Comparison of ENCODE assay signal across 8 mouse cellular contexts in the genomic region with DNA sequence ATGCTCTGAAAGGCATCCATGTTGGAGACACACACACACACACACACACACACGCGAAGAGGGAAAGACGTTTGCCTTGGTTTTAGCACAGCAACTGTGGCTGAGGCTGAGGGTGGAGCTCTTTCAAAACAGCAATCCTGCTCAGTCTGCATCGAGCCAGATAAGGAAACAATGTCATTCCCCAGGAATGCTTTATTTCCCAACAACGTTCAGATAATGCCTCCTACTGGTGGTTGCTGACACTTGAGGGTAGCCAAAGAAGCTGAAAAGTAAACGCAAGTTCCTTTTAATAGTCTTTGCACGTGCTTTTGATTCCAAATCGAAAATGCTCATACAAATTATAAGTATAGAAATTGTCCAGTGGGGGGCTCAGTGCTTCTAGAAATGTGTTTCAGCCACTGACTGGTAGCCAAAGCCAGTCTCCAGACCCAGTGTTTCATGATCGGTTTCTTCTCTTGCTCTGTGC. TPM values are rescaled to one million over a fixed set of nuclear protein-coding genes. Genes with fewer than 3 reads are reported as not detected.
DNase-seq lines count a peak whose midpoint lies in the region; ATAC-seq and TF ChIP-seq lines count a peak whose summit lies in the region.

Gene Calhm5 (minus strand): TSS at position 102 of the 466 bp plus-strand sequence.

- TF ChIP-seq POLR2A in heart, adult 2 months (IDR thresholded peaks at IDR 0.05; ENCODE audit: insufficient read depth, low read depth, low read length), result peak; percentile 73; the same call in 1 of the 2 replicates

- no peaks in the 10 kb centered on the region for H3K9me3 ChIP-seq in limb, embryonic 10.5 days (replicated peaks)
- no peaks in the 10 kb centered on the region for H3K9me3 ChIP-seq in midbrain, embryonic 11.5 days (ENCODE audit: control insufficient read depth, low read length)
- no peaks in the 10 kb centered on the region for H3K9me3 ChIP-seq in stomach, embryonic 15.5 days

- TF ChIP-seq CTCF in heart, adult 2 months (IDR thresholded peaks at IDR 0.05), result peak; percentile 82

- H3K36me3 ChIP-seq in heart, adult 2 months (ENCODE audit: control insufficient read depth, insufficient read depth, low read length), result no peaks in the 10 kb centered on the region
- no peaks in the 10 kb centered on the region for H3K36me3 ChIP-seq in limb, embryonic 10.5 days
- H3K36me3 ChIP-seq in midbrain, embryonic 11.5 days (ENCODE audit: control insufficient read depth, insufficient read depth, low read length), result no peaks in the 10 kb centered on the region
- no peaks in the 10 kb centered on the region for H3K36me3 ChIP-seq in stomach, embryonic 15.5 days

- peak within 1 kb of the TSS; percentile 65 for H3K9ac ChIP-seq in heart, adult 2 months (ENCODE audit: low read depth, low read length)
- no peak within 1 kb of the TSS for H3K9ac ChIP-seq in midbrain, embryonic 11.5 days (ENCODE audit: low read length)
- no peak within 1 kb of the TSS for H3K9ac ChIP-seq in stomach, embryonic 15.5 days

- no peaks in the 10 kb centered on the region for H3K27me3 ChIP-seq in heart, adult 2 months (ENCODE audit: control insufficient read depth, insufficient read depth, low read length)
- no peaks in the 10 kb centered on the region for H3K27me3 ChIP-seq in limb, embryonic 10.5 days (ENCODE audit: low read depth, poor library complexity, severe bottlenecking)
- H3K27me3 ChIP-seq in midbrain, embryonic 11.5 days (ENCODE audit: control insufficient read depth, insufficient read depth, low read length), result no peaks in the 10 kb centered on the region
- no peaks in the 10 kb centered on the region for H3K27me3 ChIP-seq in stomach, embryonic 15.5 days (replicated peaks)

- intact Hi-C loops in heart, adult 2 months (cut with DNase I), result loop anchor here (1.0 to 5.0 kb wide), 4 partner anchors 60 to 232 kb away; partner anchors contain the start of gene Tspyl1

- 3% methylated on average over 9 of the region's 9 CpGs for WGBS in heart, adult 2 months
- WGBS in limb, embryonic 10.5 days, result 34% methylated on average over 9 of the region's 9 CpGs
- 22% methylated on average over 9 of the region's 9 CpGs for WGBS in midbrain, embryonic 11.5 days
- 15% methylated on average over 9 of the region's 9 CpGs for WGBS in stomach, embryonic 15.5 days

- H3K4me1 ChIP-seq in heart, adult 2 months (ENCODE audit: control insufficient read depth, insufficient read depth, low read length), result no peaks in the 10 kb centered on the region
- H3K4me1 ChIP-seq in limb, embryonic 10.5 days, result 0 out of 2 replicates have a peak, but pooled peaks cover 2% of the 10 kb centered on the region
- H3K4me1 ChIP-seq in midbrain, embryonic 11.5 days (ENCODE audit: control insufficient read depth, insufficient read depth, low read length), result no peaks in the 10 kb centered on the region
- no peaks in the 10 kb centered on the region for H3K4me1 ChIP-seq in stomach, embryonic 15.5 days

- peak within 1 kb of the TSS; percentile 46 for H3K4me3 ChIP-seq in heart, adult 2 months
- H3K4me3 ChIP-seq in limb, embryonic 10.5 days, result peak within 1 kb of the TSS; percentile 11; the same call in 1 of the 2 replicates
- no peak within 1 kb of the TSS for H3K4me3 ChIP-seq in midbrain, embryonic 11.5 days (ENCODE audit: low read depth, low read length)
- peak within 1 kb of the TSS; percentile 19 for H3K4me3 ChIP-seq in stomach, embryonic 15.5 days (replicated peaks)

- H3K4me2 ChIP-seq in midbrain, embryonic 11.5 days, result peak within 1 kb of the TSS; percentile 23; the same call in 1 of the 2 replicates
- H3K4me2 ChIP-seq in stomach, embryonic 15.5 days, result peak within 1 kb of the TSS; percentile 38

- no peaks in the 10 kb centered on the region for H3K79me2 ChIP-seq in heart, adult 2 months (replicated peaks; ENCODE audit: control insufficient read depth, insufficient read depth, low read length)

- H3K27ac ChIP-seq in heart, adult 2 months, result peak within 1 kb of the TSS; percentile 69
- H3K27ac ChIP-seq in limb, embryonic 10.5 days, result peak within 1 kb of the TSS; percentile 37
- no peak within 1 kb of the TSS for H3K27ac ChIP-seq in midbrain, embryonic 11.5 days (ENCODE audit: low read depth, low read length)
- no peak within 1 kb of the TSS for H3K27ac ChIP-seq in stomach, embryonic 15.5 days

- TF ChIP-seq EP300 in heart, adult 2 months (IDR thresholded peaks at IDR 0.05; ENCODE audit: insufficient read depth, low read depth, low read length), result 0 out of 2 replicates have a peak, but pooled peaks have one; percentile 41

- DNase-seq in spleen, postnatal 36 days (ENCODE audit: low spot score in 2 of 2), result peak; percentile 7 to 36
- no peak for DNase-seq in spleen, adult 12 weeks (ENCODE audit: low spot score)
- peak; percentile 61 for DNase-seq in embryo, embryonic 11 days
- DNase-seq in heart, adult 2 months, result peak in 1 of 2 experiments; percentile 61
- peak; percentile 17 for DNase-seq in kidney, adult 18-20 months
- DNase-seq in limb, embryonic 10.5 days (ENCODE audit: low spot score), result no peak
- DNase-seq in midbrain, embryonic 11.5 days (ENCODE audit: low spot score, missing footprints), result peak; percentile 86

- peak; percentile 33; the same call in 1 of the 2 replicates for ATAC-seq in midbrain, embryonic 11.5 days (ENCODE audit: low FRiP score)
- ATAC-seq in stomach, embryonic 15.5 days (ENCODE audit: insufficient read depth, low FRiP score, low read depth), result peak; percentile 82; the same call in 1 of the 2 replicates

RNA-seq across cellular contexts. Expression of gene Calhm5, which starts in this region (rescaled TPM):
- under 1 TPM; 0.75 to 0.97 TPM for total RNA-seq in heart, adult 2 months (2021)
- polyA plus RNA-seq in heart, adult 2 months (2012; rRNA removed), result 0.51 and 1.3 TPM in 2 replicates
- 0.04 and 0.05 TPM in 2 replicates for polyA plus RNA-seq in limb, embryonic 10.5 days (2016; fragmentation: Nextera tagmentation; extraction: Ambion mirVana)
- polyA plus RNA-seq in midbrain, embryonic 11.5 days (2014; fragmentation: Nextera tagmentation; extraction: Ambion mirVana), result 0.37 and 0.44 TPM in 2 replicates
- polyA plus RNA-seq in stomach, embryonic 15.5 days (2015; fragmentation: Nextera tagmentation; extraction: Ambion mirVana), result 0.89 and 1.0 TPM in 2 replicates

Comparison
In these comparisons a context has a peak if more than half of its experiments do, and no peak if none do; other contexts are left out.
1. DNase-seq: peak in spleen, postnatal 36 days (2 of 2), embryo, embryonic 11 days (single experiment) and kidney, adult 18-20 months (single experiment); none in spleen, adult 12 weeks (single experiment) and limb, embryonic 10.5 days (single experiment).
2. Peak in DNase-seq, ATAC-seq and H3K4me2 ChIP-seq in midbrain, embryonic 11.5 days; RNA of the gene not detected or under 1 TPM.
3. H3K27ac ChIP-seq: peak in heart, adult 2 months (single experiment) and limb, embryonic 10.5 days (single experiment); none in midbrain, embryonic 11.5 days (single experiment) and stomach, embryonic 15.5 days (single experiment).